Mouse (Mus musculus): Measurements from ENCODE around the gene Slc37a2. TPM values are rescaled to one million over a fixed set of nuclear protein-coding genes. Genes with fewer than 3 reads are reported as not detected.
"Not testable (repeated sequence)": the region's sequence is repeated elsewhere in the genome, so short reads cannot be mapped to it uniquely, and the experiment has no call there.

Gene Slc37a2
- 10 to 100 TPM; 49.8 to 52.3 (median 50.9) TPM for total RNA-seq (2022)

GRCm38 (mm10) chr9:37255149-37255888 lies at the start of gene Slc37a2:
Slc37a2 (minus strand) TSS chr9:37255738.
- DNase-seq: peak; percentile 67

GRCm38 (mm10) chr9:37301720-37302119 lies 46.2 kb upstream of the Slc37a2 start:
- no peak for DNase-seq

GRCm38 (mm10) chr9:37300501-37300900 lies 45.0 kb upstream of the Slc37a2 start:
- DNase-seq: not testable (repeated sequence)

- DNase-seq: no peak
These were observed 40.0 kb upstream of the Slc37a2 start for GRCm38 (mm10) chr9:37295586-37295985.

- no peak for DNase-seq
These were observed 11.1 kb upstream of the Slc37a2 start for GRCm38 (mm10) chr9:37266622-37267021.

GRCm38 (mm10) chr9:37255889-37256225 lies 319 bp upstream of the Slc37a2 start:
- no peak for DNase-seq

GRCm38 (mm10) chr9:37254531-37255110 lies 917 bp downstream of the Slc37a2 start:
- DNase-seq: no peak

- no peak for DNase-seq
These were observed 4.9 kb downstream of the Slc37a2 start for GRCm38 (mm10) chr9:37250631-37251030.

GRCm38 (mm10) chr9:37249976-37250375 lies 5.6 kb downstream of the Slc37a2 start:
- no peak for DNase-seq

GRCm38 (mm10) chr9:37248381-37248906 lies 7.1 kb downstream of the Slc37a2 start:
- DNase-seq: no peak

GRCm38 (mm10) chr9:37247429-37247828 lies 8.1 kb downstream of the Slc37a2 start:
- peak; percentile 24 for DNase-seq

- no peak for DNase-seq
These were observed 9.7 kb downstream of the Slc37a2 start for GRCm38 (mm10) chr9:37245810-37246209.

- DNase-seq: no peak
These were observed 10.1 kb downstream of the Slc37a2 start for GRCm38 (mm10) chr9:37245404-37245803.

- no peak for DNase-seq
These were observed 10.9 kb downstream of the Slc37a2 start for GRCm38 (mm10) chr9:37244600-37244999.

GRCm38 (mm10) chr9:37242764-37243163 lies 12.8 kb downstream of the Slc37a2 start:
- DNase-seq: no peak

- peak; percentile 16 for DNase-seq
These were observed 19.4 kb downstream of the Slc37a2 start for GRCm38 (mm10) chr9:37235951-37236737.

- DNase-seq: no peak
These were observed 23.0 kb downstream of the Slc37a2 start for GRCm38 (mm10) chr9:37232201-37233195.

GRCm38 (mm10) chr9:37230486-37231195 lies 24.9 kb downstream of the Slc37a2 start:
- no peak for DNase-seq

GRCm38 (mm10) chr9:37229880-37230325 lies 25.6 kb downstream of the Slc37a2 start:
- peak; percentile 22 for DNase-seq

GRCm38 (mm10) chr9:37225581-37225980 lies 30.0 kb downstream of the Slc37a2 start:
- no peak for DNase-seq

GRCm38 (mm10) chr9:37220755-37221154 lies 34.8 kb downstream of the Slc37a2 start:
- no peak for DNase-seq
